Mouse (Mus musculus) heart, postnatal 10 days (tissue): ENCODE measurements around the gene Gm19410. TPM values are rescaled to one million over a fixed set of nuclear protein-coding genes. Genes with fewer than 3 reads are reported as not detected.
A peak's percentile ranks its signal among the peaks of the same experiment; 100 is the strongest.

Experiments used
- DNase-seq, 2 experiments: peaks; one replicate each; pipeline ENCODE4 v3.0.0; 2021
- intact Hi-C: fragments of 180-260 bp; cut with DNase I; formaldehyde crosslinking; loops from one replicate; pipeline ENCODE4 v1.15.1; 2025
- microRNA-seq, 2 experiments: library from miRNA; unstranded; fragments of <30 nt; microRNA quantifications; one replicate each; pipeline ENCODE4 v1.2.0; 2022
- total RNA-seq, 2 experiments: library from RNA; stranded (reverse); gene quantifications; 2 replicates each; pipeline ENCODE4 v1.2.3; 2021

Gm19410 gene
- total RNA-seq: under 1 TPM; 0.50 to 0.62 TPM

GRCm38 (mm10) chr8:35765499-35766193, at the start of gene Gm19410:
Gene Gm19410 (plus strand): TSS chr8:35765790.
- peak; percentile 9 to 18 for DNase-seq
- intact Hi-C loops: no loop called here

DNA sequence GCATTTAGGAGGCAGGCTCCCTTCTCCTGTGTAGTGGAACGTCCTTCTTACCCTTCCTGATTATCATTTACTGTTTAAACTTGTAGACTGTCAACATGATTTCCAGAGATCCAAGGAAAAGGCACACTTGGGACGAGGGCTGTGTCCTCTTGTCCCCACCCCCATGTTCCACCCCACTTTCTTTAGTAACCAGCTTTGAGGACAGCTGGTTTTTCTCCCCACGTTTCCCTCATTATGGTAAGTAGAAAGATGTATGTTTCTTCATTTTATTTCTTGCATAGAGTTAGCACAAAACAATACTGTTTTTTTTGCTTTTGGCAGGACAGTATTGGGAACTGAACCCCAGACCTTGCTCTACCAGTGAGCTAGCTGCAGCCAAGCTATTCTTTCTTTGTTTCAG, 34.8 kb upstream of the Gm19410 start:
- DNase-seq: no peak
- intact Hi-C loops: no loop called here

GRCm38 (mm10) chr8:35735438-35735837, 30.2 kb upstream of the Gm19410 start:
- peak; percentile 31 to 34 for DNase-seq
- intact Hi-C loops: loop anchor here (2.0 kb wide), 1 partner anchor 115 kb away; no protein-coding TSS in a partner anchor

GRCm38 (mm10) chr8:35756202-35756601, 9.4 kb upstream of the Gm19410 start:
- no peak for DNase-seq
- intact Hi-C loops: no loop called here

DNA sequence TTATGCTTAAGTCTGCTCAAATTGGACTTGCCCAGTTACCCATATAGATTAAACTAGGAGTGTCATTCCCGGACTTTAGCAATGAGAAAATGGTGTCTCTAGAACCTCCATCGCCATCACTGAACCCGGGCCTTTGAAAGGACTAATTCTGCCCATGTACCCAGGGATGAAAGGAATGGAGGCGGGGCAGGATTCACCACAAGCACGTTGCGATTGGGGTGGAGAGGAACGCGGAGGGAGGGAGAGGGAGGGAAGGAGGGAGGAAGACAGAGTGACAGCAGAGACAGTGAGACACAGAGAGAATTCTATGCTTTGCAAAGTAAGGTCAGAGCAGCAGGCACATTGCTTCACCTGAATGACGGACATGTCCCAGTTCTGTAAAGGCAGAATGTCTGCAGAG, 570 bp upstream of the Gm19410 start:
- DNase-seq: no peak
- intact Hi-C loops: no loop called here

- peak; percentile 15 to 20 for DNase-seq
- intact Hi-C loops: no loop called here
Observed at GRCm38 (mm10) chr8:35773508-35773907, 7.9 kb downstream of the Gm19410 start.

Small RNA genes within 50 kb of the gene (microRNA-seq; reads per million reads assigned to microRNA genes)
- gene Gm44474: 0 reads per million in 2 experiments
